Mouse (Mus musculus) lung, adult 2 months (tissue): ENCODE data around the gene Olfr1393.

Experiments used
- CTCF ChIP-seq: fragments of 200-500 bp; IDR thresholded peaks from 2 replicates; pipeline ENCODE4 v1.5.1; 2011; ENCODE audit warnings: mild to moderate bottlenecking, low read length, control low read depth; ENCODE audit not compliant: insufficient read depth
- POLR2A ChIP-seq: fragments of 200-500 bp; IDR thresholded peaks from 2 replicates; pipeline ENCODE4 v1.6.1; 2011; ENCODE audit warnings: low read depth, mild to moderate bottlenecking, control low read depth, low read length, borderline replicate concordance; ENCODE audit errors: extremely low read depth

- TF ChIP-seq CTCF (no peak), POLR2A (no peak)
Observed at GRCm38 (mm10) chr11:49260598-49261312, 17.3 kb upstream of the Olfr1393 start.
